Mouse (Mus musculus): ENCODE data around the gene Mylk4. TPM values are rescaled to one million over a fixed set of nuclear protein-coding genes. Genes with fewer than 3 reads are reported as not detected.

Gene Mylk4
- total and polyA plus RNA-seq, 3 experiments, result 0.04 TPM; not detected in 2

DNA sequence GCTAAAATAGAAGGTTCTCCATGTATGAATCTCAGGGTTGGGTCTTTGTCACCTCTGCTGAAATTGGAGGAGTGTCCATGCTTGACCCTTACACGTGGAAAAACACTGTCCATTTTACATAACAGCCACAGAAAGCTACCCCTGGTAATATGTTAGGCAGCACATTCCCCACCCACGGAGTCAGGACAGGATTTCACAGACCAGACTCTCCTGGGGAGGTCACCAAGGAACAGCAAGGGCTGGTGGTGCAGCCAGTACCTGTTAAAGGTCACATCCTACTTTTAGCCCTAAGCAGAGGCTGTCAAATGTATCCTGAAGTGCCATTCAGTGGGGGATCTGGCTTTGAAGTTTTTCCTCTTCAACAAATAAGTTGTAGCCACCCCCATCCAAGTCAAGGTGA, 35.3 kb downstream of the Mylk4 start:
- H3K4me2 ChIP-seq (ENCODE audit: insufficient read depth, low read depth, poor library complexity, severe bottlenecking), result no peak overlapping the region
- in situ Hi-C loops (cut with MboI; ENCODE audit: low pct_ligation_motif_present, low pct_unique_long_range_greater_than_20kb, low sequenced_read_pairs), result no loop called here
- no peaks in the 10 kb centered on the region for H3K9me3 ChIP-seq (replicated peaks; ENCODE audit: low read length)
- no peaks in the 10 kb centered on the region for H3K79me2 ChIP-seq (replicated peaks; ENCODE audit: control insufficient read depth, extremely low read depth, insufficient read depth, poor library complexity, severe bottlenecking)
- H3K36me3 ChIP-seq (replicated peaks in 1 of 2; ENCODE audit: control insufficient read depth in 1 of 2, insufficient read depth in 1 of 2, low read length in 1 of 2), result no peaks in the 10 kb centered on the region
- TF ChIP-seq TBP (conservative IDR thresholded peaks at IDR 0.05; ENCODE audit: low read depth, low read length) (no peak), TCF12 (IDR thresholded peaks at IDR 0.05; ENCODE audit: low read depth, low read length) (no peak), MYC (IDR thresholded peaks at IDR 0.05; ENCODE audit: low read depth, low read length) (no peak), MAFK (IDR thresholded peaks at IDR 0.05; ENCODE audit: insufficient replicate concordance, low read length) (no peak), RAD21 (IDR thresholded peaks at IDR 0.05; ENCODE audit: low read depth, low read length) (no peak), POLR2A (IDR thresholded peaks at IDR 0.05; ENCODE audit: low read depth, low read length) (no peak), CTCF (conservative IDR thresholded peaks at IDR 0.05 in 1 of 2, IDR thresholded peaks at IDR 0.05 in 1 of 2; ENCODE audit: low read depth in 2 of 2, low read length in 2 of 2) (no peak), ZC3H11A (IDR thresholded peaks at IDR 0.05; ENCODE audit: low read depth, low read length) (no peak), MAZ (IDR thresholded peaks at IDR 0.05; ENCODE audit: low read depth, low read length) (no peak), ZKSCAN1 (IDR thresholded peaks at IDR 0.05; ENCODE audit: borderline replicate concordance, low read depth, low read length) (no peak), UBTF (IDR thresholded peaks at IDR 0.05; ENCODE audit: low read depth, low read length) (no peak), IRF4 (IDR thresholded peaks at IDR 0.05; ENCODE audit: low read depth, low read length) (no peak), ELF1 (IDR thresholded peaks at IDR 0.05; ENCODE audit: low read depth, low read length) (no peak), CHD2 (IDR thresholded peaks at IDR 0.05; ENCODE audit: low read length) (no peak), NELFE (IDR thresholded peaks at IDR 0.05; ENCODE audit: low read depth, low read length) (no peak), POLR2AphosphoS2 (IDR thresholded peaks at IDR 0.05; ENCODE audit: low read depth, low read length) (no peak), E2F4 (IDR thresholded peaks at IDR 0.05; ENCODE audit: insufficient replicate concordance, low read depth, low read length) (no peak)
- H3K4me1 ChIP-seq (ENCODE audit: control insufficient read depth in 1 of 2, insufficient read depth in 2 of 2), result no peaks in the 10 kb centered on the region
- H3K9ac ChIP-seq (ENCODE audit: insufficient read depth, low read depth), result no peak overlapping the region
- no peak for DNase-seq (ENCODE audit: extremely low read depth)
- H3K27me3 ChIP-seq (replicated peaks), result no peaks in the 10 kb centered on the region
- H3K4me3 ChIP-seq (replicated peaks in 1 of 3; ENCODE audit: low read depth in 2 of 3, low read length in 2 of 3, poor library complexity in 1 of 3), result no peak overlapping the region
- no peak overlapping the region for H3K27ac ChIP-seq (ENCODE audit: insufficient read depth, low read depth)
- dilution Hi-C loops (cut with MboI; ENCODE audit: extremely low pct_ligation_motif_present, extremely low pct_unique_long_range_greater_than_20kb, low sequenced_read_pairs), result no loop called here

DNA sequence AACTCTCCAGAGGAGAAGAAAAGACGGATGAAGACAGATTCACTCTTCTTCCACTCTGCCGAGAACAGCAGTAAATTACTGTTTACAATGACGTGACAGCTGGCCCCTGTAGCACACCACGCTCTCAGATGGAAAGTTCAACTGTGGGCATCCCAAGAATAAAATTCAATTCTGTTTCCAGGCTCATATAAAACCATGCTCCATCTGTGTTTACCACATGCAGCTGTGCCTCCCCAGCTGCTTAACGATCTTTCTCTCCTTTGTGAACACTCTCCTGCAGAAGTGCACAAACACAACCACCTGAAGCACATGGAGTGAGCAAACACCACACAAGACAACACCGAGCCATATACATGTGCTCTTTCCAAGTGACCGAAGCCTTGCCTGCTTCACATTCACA, 42.6 kb downstream of the Mylk4 start:
- Histone ChIP-seq H3K9me3 (replicated peaks; ENCODE audit: low read length) (no peaks in the 10 kb centered on the region), H3K4me1 (ENCODE audit: control insufficient read depth in 1 of 2, insufficient read depth in 2 of 2) (no peaks in the 10 kb centered on the region), H3K27ac (ENCODE audit: insufficient read depth, low read depth) (no peak overlapping the region), H3K79me2 (replicated peaks; ENCODE audit: control insufficient read depth, extremely low read depth, insufficient read depth, poor library complexity, severe bottlenecking) (no peaks in the 10 kb centered on the region), H3K27me3 (replicated peaks) (no peaks in the 10 kb centered on the region), H3K4me3 (replicated peaks in 1 of 3; ENCODE audit: low read depth in 2 of 3, low read length in 2 of 3, poor library complexity in 1 of 3) (no peak overlapping the region), H3K36me3 (replicated peaks in 1 of 2; ENCODE audit: control insufficient read depth in 1 of 2, insufficient read depth in 1 of 2, low read length in 1 of 2) (no peaks in the 10 kb centered on the region), H3K9ac (ENCODE audit: insufficient read depth, low read depth) (no peak overlapping the region), H3K4me2 (ENCODE audit: insufficient read depth, low read depth, poor library complexity, severe bottlenecking) (no peak overlapping the region)
- dilution Hi-C loops (cut with MboI; ENCODE audit: extremely low pct_ligation_motif_present, extremely low pct_unique_long_range_greater_than_20kb, low sequenced_read_pairs) (no loop called here), in situ Hi-C loops (cut with MboI; ENCODE audit: low pct_ligation_motif_present, low pct_unique_long_range_greater_than_20kb, low sequenced_read_pairs) (no loop called here)
- TF ChIP-seq EP300 (IDR thresholded peaks at IDR 0.05; ENCODE audit: low read length), result no peak
- no peak for DNase-seq (ENCODE audit: extremely low read depth)
